Mouse (Mus musculus) left cerebral cortex, adult 18-20 months (tissue): ENCODE data around the gene Stx11. TPM values are rescaled to one million over a fixed set of nuclear protein-coding genes. Genes with fewer than 3 reads are reported as not detected.
A peak's percentile ranks its signal among the peaks of the same experiment; 100 is the strongest.

Source experiments
- DNase-seq, 2 experiments: peaks; one replicate each; pipeline ENCODE4 v3.0.0; 2021 to 2022; ENCODE audit warnings: low spot score in 2 of 2, mixed read lengths in 1 of 2
- long read RNA-seq, 2 experiments: library from polyadenylated mRNA; stranded (forward); transcript quantifications; one replicate each; pipeline ENCODE4 v2.0.0; 2021
- total RNA-seq, 2 experiments: library from RNA; stranded (reverse); gene quantifications; 2 replicates each; pipeline ENCODE4 v1.2.3; 2021

The Stx11 gene
- total RNA-seq: under 1 TPM; 0.07 to 0.37 TPM
- long read RNA-seq, experiment 1: 0 reads
- long read RNA-seq, experiment 2, partial matches to known transcripts: 0 of 1 reads
- long read RNA-seq, experiment 2, other reads (novel, unspliced or antisense): 0 of 1 reads

DNA sequence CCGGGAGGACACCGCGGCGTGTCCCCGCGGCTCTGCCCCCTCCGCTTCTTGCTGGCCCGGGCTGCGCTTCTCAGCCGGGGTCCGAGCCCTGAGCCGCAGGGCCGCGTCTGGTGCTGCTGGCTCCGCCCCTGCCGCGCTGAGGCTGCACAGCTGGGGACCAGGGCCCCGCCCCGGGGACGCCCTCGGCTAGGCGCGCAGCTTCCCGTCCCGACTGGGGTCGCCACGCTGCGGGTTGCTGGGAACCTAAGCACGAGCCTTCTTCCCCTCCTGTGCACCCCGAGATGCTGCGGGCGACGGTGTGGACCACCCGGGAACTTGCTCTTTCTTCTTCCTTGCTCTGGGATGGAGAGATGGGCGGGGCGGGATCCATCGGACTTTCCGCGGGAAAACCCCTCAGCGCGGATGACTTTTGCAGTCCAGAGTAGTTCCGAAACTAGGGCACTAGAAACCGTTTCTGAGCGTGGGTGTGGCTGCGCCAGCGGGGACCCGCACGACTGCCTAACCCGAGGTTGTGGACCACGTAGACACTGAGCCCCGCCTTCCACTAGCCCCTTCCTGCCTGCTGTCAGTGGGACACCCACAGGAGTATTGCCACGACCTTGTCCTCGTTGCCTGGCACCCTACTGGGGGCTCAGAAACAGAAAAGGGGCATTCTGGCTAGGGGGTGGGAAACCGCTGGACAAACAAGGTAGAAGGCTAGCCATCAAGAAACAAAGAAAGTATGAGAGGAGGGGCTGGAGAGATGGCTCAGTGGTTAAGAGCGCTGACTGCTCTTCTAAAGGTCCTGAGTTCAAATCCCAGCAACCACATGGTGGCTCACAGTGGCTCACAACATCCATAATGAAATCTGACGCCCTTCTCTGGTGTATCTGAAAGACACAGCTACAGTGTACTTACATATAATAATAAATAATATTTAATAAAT, at the start of gene Stx11:
Gene Stx11, minus strand, starts transcription at position 148 of the 925 bp plus-strand sequence.
- DNase-seq: peak in 1 of 2 experiments; percentile 15

DNA sequence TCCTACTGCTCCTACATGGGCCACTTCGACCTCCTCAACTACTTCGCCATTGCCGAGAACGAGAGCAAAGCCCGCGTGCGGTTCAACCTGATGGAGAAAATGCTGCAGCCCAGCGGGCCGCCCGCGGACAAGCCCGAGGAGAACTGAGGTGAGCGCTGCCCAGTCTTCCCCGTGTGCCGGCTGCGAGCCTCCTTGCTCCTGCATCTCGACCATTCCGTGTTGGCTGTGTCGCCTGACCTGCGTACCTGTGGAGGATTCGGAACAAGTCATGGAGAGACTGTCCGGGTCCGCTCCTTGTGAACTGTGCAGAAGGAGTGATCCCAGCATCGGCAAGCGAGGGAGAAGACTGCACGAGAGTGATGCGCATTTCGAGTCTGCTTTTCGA, 44.6 kb upstream of the Stx11 start:
- no peak for DNase-seq

DNA sequence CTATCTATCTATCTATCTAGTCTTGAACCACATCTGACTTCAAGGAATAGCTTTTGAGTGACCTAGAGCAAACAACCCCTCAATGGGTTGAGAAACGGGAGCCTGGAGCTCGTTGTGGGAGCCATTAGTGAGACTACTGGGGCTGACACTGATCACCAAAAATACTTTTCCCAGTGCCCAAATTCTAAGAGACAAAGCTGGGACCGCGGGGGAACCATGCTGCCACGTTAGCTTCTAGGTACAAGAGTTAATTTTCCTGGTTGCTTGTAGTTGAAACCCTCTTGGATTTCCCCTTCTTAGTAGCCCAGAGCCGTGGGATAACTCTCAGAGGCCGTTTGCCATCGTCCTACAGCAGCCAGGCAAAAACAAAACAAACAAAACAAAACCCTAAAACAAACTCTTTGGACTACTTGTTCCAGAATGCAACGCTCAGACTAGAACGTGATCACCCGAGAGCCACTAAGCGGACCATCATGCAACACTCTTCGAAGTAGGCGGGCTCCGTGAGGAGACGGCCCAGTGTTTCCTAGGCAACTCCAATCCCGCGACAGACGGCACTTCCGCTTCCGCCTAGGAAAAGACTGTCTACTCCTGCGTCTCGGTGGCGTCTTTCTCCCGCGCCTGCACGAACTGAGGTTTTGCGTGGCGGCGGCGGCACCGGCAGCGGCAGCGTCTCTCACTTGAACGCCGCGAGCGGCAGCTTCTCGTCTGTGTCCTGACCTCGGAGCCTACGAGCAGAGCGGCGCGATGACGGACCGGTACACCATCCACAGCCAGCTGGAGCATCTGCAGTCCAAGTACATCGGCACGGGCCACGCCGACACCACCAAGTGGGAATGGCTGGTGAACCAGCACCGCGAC, 44.0 kb upstream of the Stx11 start:
- DNase-seq: peak; percentile 96 to 98

DNA sequence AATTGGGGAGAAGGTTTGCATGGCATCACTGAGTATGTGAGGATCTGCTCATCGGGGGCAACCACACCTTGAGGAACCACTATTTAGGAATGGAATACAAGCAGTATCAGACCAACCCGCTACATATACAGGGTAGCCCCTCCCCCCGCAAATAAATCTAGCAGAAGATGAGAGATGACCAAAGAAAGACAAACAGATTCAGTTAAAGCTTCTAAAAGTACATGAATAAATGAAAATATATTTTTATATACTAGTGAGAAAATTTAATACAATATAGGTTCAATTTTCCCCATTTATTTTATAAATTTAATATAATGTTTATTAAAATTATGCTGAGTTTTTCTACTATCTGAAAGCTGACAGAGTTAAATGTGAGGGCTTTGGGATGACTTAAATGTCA, 40.9 kb upstream of the Stx11 start, which contains the start of gene Sf3b5:
Gene Sf3b5, plus strand, starts transcription at position 301 of the 400 bp plus-strand sequence.
- no peak for DNase-seq

DNA sequence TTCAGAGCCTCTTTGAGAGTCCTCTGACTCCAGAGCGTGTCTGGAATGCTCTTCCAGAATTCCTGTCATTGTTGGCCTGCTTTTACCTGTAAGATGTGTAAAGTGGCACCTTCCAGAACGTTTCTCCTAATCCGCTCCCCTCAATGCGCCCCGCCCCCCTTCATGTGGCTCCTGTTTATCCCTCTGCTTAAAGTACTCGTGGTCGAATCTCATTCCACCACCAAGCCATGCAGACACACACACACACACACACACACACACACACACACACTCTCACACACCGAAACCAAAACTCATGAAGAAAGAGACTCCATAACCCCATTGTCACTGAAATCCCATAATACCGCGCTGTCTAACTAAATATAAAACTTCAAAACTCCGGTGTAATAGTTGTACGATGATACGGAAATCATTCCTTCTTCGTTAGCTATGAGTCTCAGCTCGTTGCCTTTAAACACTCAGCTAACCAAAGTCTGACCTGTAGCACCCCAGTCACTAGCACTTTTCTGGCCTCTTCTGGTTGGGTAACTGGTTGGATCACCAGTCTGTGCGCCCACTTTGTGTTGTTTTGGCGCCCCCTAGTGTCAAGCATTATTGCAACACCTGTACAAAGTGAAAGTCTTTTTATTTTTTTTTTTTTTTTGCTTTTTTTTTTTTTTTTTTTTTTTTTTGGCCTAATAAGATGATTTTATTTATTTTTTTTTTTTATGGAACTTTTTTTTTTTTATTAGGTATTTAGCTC, 32.8 kb upstream of the Stx11 start:
- DNase-seq: peak; percentile 80 to 92

DNA sequence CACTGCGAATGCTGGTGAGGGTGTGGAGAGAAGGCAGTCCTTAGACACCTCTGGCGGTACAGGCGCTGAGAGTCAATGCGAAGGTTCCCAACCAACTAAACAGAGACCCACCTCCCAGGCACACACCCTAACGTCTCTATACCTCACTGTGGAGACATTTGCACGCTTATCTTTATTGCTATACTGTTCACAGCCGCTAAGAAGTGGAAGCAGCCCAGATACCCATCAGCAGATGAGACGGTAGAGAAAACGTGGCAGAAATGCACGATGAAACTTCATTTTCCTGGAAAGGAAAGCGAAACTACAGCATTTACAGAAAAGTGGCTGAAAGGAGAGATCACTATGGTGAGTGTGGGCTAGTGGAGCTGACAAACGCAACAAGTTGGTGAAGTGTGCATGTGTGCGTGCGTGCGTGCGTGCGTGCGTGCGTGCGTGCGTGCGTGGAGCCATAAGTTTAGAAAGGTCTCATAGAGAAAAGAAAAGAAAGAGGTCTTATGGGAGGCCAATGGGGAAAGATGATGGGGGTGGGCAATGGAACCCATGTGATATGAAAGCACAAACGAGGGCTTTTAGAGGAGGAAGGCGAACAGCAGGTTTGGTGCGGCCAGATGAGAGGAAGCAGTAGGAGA, 29.4 kb upstream of the Stx11 start:
- no peak for DNase-seq

DNA sequence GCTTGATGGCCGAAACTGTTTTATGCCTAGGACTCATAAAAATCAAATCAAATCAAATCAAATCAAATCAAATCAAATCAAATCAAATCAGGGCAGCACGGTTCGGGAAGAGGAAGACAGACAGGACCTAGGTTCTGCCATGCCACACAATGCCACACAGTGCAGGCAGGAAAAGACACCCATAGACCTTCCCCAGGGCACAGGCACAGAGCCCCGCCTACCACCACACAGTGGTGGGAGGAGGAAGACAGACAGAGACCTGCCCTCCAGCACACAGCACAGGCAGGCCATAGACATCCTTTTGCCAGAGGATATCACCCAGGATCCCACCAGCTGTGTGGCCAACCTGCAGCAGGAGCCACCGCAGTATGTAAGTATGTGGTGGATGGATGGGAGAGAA, 27.9 kb upstream of the Stx11 start:
- DNase-seq: no peak

DNA sequence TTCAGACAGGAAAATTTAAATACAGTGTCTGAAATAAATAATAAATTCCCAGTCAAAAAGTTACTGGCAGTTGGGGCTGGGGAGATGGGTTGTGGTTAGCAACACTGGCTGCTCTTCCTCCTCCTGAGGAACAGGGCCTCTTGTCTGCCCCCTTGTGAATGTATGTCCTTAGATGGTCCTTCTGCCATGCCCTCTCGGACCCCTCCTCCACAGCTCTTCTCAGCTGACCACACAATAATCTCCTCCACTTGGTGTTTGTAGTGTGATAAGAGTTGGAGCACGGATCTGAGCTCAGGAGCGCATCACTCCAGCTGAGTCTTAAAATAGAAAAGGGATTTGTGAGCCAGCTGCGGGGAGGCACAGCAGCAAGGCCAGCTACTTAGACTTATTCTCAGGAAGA, 22.8 kb upstream of the Stx11 start:
- no peak for DNase-seq

DNA sequence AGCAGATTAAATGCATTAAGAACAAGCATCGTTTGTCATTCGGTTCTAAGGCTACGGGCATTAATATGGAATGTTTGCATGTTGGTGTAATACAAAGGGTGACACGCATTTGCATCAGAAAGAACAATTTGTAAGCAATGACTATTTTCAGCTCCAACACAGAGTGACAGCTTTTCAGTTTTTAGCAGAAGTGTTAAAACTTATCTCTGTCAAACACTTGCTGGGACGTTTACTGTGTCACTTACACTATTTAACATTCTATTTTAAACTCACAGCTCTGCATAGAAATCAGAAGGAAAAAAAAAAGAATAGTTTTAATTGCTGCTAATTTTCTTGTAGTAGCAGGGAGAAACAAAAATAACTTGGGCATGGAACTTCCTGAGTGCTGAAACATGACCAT, 22.4 kb upstream of the Stx11 start:
- no peak for DNase-seq

DNA sequence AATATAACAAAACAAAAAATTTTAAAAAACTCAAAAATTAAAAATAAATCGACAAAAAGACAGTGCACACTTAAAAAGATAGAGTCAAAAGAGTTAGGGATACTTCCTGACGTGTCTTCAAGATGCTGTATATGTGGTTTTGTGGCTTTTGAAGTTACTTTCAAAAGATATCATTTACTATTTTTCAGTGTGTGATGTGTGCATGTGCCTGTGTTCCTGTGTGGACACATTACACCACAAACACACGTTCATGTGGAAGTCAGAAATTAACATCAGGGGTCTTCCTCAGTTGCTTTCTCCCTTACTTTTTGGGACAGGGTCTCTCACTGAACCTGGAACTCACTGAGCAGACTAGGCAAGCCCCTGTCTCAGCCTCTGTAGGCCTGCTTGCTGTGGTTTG, 20.9 kb upstream of the Stx11 start:
- DNase-seq: no peak

DNA sequence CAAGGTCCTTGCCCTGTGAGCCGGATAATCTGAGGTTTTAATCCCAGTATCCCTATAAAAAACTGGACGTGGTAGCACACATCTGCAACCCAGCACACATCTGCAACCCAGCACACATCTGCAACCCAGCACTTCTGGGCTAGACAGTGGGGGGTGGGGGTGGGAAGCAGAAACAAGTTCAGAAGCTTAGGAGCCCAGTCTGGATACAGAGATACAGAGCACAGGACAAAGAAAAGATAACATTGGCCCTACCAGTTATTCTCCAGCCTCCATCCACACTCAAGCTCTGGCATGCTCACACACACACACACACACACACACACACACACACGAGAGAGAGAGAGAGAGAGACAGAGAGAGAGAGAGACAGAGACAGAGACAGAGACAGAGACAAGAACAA, 19.4 kb upstream of the Stx11 start:
- DNase-seq: no peak

DNA sequence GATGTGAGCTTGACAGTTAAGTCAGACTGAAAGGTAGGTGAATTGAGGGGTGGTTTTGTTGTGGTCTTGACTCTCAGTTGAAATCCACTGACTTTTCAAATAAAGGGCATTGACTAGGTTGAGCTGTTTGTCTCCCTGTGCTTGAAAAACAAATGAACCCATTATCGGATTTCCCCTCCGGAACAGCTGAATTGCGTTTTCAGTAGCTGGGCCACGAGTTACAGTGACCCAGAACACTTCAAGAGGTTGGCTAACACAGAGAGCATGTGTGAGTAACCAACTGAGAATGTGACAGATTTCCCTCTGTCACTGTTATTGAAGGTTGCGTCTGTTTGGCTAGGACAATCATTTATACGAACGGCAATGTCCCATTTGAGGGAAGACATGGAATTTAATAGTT, 17.0 kb upstream of the Stx11 start:
- no peak for DNase-seq

DNA sequence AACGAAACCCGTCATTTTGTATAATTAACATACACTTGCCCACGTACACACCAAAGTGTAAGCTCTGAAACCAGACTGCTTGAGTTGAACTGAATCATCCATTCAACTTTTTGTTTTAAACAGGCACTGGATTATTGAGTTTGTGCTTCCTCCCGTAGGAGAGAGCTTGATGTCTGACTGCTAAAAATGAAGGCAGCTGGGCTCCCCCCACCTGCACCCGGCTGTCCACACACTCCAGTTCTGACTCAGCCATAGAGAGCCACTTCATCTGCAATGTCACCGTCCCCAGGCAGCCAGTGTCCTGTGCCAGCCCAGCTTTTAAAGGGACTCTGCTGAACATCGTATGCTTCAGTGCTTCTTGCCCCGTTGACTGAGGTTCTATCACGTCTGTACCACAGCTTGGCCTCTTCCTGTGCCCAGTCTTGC, 13.7 kb upstream of the Stx11 start:
- DNase-seq: peak; percentile 22 to 47

DNA sequence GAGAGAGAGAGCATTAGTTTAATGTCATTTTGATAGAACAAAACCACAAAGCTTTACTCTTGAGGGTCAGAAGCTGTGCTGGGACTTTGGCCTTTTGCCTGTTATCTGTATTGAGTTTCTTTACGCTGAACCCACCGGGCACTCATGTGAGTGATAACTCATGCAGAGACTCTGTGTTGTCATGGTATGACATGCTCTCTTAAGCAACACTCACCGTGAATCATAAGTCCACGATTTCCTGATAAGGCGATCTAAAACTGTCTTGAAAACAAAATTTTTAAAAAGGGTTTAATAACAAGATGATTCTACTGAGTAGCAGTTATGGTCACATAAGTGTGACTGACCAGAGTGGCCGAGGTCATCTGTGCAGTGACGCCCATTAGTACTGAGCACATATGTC, 12.5 kb upstream of the Stx11 start:
- DNase-seq: no peak

DNA sequence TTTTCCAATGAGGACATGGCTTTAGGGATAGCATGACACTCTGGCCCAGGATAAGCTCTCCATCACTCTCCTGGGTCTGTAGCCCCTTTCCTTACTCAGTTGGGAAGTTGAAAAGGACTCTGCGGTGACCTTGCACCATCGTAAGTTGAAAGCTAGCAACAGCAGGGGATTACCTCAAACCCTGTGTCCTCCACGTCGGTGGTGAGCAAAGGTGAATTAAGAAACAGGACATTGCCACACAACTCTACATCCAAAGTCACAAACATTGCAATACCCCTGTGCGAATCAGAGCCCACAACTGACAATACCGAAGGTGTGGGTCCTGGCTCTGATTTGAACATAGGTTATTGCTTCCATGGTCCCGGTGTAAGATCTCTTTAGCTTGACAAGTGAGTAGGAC, 11.9 kb upstream of the Stx11 start:
- no peak for DNase-seq

DNA sequence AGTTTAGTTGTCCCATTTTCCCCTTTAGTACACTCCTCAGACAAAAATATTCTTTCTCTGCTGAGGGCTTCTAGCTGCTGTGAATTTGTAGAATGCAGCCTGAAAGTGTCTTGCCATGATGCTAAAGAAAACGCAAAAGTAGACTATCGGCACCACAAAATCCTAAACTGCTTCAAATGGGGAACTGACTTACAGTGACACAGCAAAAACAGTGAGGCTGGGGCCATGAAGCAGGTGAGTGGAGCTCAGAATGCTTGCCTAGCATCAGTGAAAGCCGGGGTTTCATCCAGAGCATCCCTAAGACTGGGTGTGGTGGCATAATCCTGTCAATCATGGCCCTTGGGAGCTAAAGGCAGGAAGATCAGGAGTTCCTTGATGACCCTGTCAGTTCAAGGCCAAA, 11.4 kb upstream of the Stx11 start:
- DNase-seq: no peak

DNA sequence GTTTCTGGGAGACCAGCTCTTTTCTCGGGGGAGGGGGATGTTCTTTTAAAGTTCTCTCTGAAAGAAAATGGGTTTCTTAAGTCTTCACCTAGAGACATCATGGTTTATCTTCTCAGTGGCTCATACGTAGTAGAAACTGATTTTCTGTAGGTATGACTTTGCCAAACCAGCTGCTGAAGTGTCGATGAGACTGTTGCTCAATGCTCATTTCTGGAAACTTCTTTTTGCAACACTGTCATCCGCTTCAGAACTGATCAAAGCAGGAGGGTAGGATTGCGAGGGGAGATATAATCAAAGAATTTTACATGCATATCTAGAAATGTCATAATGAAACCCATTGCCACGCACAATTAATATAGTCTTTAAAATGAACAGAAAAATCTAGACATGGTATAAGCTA, 10.5 kb upstream of the Stx11 start:
- DNase-seq: no peak

DNA sequence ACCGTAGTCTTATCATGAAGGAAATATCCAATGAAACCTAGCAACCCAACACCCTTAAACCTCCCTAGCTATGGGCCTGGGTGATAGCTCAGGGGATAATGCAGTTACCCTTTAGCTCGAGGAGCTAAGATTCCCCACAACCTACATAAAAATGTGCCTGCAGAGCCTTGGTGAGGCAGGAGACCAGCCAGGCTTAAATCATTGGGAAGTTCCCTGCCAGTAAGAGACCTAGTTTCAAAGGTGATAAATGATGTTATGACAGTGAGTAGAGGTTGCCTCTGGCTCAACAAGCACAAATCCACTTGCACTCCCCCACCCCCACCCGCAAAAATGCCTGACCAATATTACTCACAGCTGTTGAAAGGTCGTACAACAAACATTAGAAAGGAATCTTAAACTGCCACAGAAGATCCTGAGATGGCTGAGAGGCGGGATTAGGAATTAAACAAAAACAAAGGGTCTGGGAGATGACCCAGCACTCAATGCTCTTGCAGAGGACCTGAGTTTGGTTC, 1.6 kb upstream of the Stx11 start:
- DNase-seq: no peak

DNA sequence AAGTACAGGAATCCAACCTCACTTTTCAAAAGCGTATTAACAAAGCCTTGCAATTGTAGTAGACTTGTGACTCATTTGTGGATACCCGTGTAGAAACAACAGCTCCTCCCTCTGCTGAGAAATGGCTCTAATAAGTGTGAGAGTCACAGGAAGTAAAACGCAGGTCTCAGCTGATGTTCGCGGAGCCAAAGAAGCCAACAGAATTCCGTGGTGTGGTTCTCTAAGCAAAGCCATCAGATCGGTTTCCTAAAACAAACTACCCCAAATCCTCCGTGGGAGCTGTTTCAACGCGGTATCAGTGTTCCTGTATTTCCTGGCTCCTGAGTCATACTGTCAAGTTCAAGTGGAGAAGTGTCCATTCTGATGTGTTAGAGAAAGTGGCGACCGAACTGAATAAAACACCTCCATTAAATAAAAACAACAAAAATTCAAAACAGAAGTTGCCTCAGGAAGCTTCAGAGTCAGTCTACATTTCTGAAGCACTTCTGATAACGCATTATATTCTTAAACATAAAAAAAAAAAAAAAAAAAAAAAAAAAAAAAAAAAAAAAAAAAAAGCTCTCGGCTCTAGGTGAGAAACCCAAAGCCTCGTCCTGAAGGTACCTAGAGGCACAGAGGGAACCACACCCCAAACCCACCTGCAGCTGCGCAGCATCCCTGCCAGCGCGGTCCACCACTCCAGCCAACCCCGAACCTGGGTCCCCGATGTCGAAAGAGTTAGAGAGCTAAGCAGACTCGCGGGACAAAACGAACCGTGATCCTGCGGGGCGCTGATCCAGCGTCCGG, 543 bp downstream of the Stx11 start:
- DNase-seq: no peak

DNA sequence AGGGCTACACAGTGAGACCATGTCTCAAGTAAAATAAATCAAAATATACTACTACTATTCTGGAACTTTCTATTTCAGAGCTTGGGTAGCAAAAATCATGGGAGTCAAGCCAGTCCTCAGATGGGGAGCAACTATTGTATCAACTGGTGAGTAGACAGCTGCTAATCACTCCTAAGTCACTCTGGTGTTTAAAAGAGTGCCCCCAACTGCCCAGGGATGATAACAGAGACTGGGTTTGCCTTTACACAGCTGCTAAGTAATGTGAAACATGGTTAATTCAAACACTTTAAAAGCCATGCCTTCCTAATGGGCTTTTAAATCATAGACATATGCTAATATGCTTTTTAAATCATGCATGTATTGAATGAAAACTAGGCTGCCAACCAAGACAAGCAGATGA, 1.9 kb downstream of the Stx11 start:
- no peak for DNase-seq
